Mouse (Mus musculus) limb, embryonic 14.5 days (tissue): ENCODE data around the gene Arhgef10l. TPM values are rescaled to one million over a fixed set of nuclear protein-coding genes. Genes with fewer than 3 reads are reported as not detected.

Source experiments
- ATAC-seq: fragments of 200-750 bp; cut with Nextera tagmentation; 2 replicates; pipeline ENCODE4 v1.8.0; 2017; ENCODE audit warnings: low read depth, moderate number of reproducible peaks, moderate TSS enrichment; ENCODE audit not compliant: low FRiP score
- DNase-seq: peaks from one replicate; pipeline ENCODE4 v3.0.0-alpha.2; 2015; ENCODE audit warnings: low spot score
- H3K27ac ChIP-seq: fragments of 300-500 bp; sonication (generic); replicated peaks from 2 replicates; pipeline ENCODE4 v1.5.1; 2014; ENCODE audit warnings: low read depth, mild to moderate bottlenecking, low read length, moderate library complexity, mixed read lengths
- H3K27me3 ChIP-seq: fragments of 300-500 bp; sonication (generic); 2 replicates; pipeline ENCODE4 v1.6.1; 2014; ENCODE audit warnings: low read length, mixed read lengths; ENCODE audit not compliant: control insufficient read depth, insufficient read depth
- H3K36me3 ChIP-seq: fragments of 300-500 bp; sonication (generic); 2 replicates; pipeline ENCODE4 v1.6.1; 2014; ENCODE audit warnings: mild to moderate bottlenecking, low read length, moderate library complexity, mixed read lengths; ENCODE audit not compliant: control insufficient read depth, insufficient read depth
- H3K4me1 ChIP-seq: fragments of 300-500 bp; sonication (generic); 2 replicates; pipeline ENCODE4 v1.6.1; 2014; ENCODE audit warnings: antibody characterized with exemption, low read length, mixed read lengths; ENCODE audit not compliant: control insufficient read depth, insufficient read depth
- H3K4me2 ChIP-seq: fragments of 300-500 bp; sonication (generic); replicated peaks from 2 replicates; pipeline ENCODE4 v1.6.1; 2014; ENCODE audit warnings: low read depth, mild to moderate bottlenecking, low read length, moderate library complexity; ENCODE audit not compliant: severe bottlenecking
- H3K4me3 ChIP-seq: fragments of 300-500 bp; sonication (generic); replicated peaks from 2 replicates; pipeline ENCODE4 v1.5.1; 2014; ENCODE audit warnings: low read length
- H3K9ac ChIP-seq: fragments of 300-500 bp; sonication (generic); 2 replicates; pipeline ENCODE4 v1.6.1; 2014; ENCODE audit warnings: mild to moderate bottlenecking, low read depth, low read length, moderate library complexity; ENCODE audit not compliant: severe bottlenecking
- H3K9me3 ChIP-seq: fragments of 300-500 bp; sonication (generic); 2 replicates; pipeline ENCODE4 v1.6.1; 2016; ENCODE audit warnings: low read length; ENCODE audit not compliant: control insufficient read depth
- POLR2A ChIP-seq: fragments of 200-500 bp; IDR thresholded peaks from 2 replicates; pipeline ENCODE4 v1.8.0; 2012; ENCODE audit warnings: inconsistent platforms, mild to moderate bottlenecking, moderate library complexity, borderline replicate concordance; ENCODE audit not compliant: insufficient read depth, insufficient read length; ENCODE audit errors: extremely low read depth
- WGBS: fragments of 180-500 bp; shearing (Covaris S2); extraction: QIAGEN DNeasy Blood & Tissue Kit; methylation state at CpG from one replicate; pipeline ENCODE4 v1.1.7; 2014; 5-methylcytosine and 5-hydroxymethylcytosine counted together
- polyA plus RNA-seq, 2 experiments: library from polyadenylated mRNA; depleted of rRNA in 1 of 2; stranded (reverse) in 1 of 2; unstranded in 1 of 2; fragments of >200 nt; fragmentation: Nextera tagmentation in 1 of 2; extraction: Ambion mirVana in 1 of 2; gene quantifications; 2 replicates each; pipeline versions ENCODE4 v1.2.1 to v1.2.3; 2012 to 2014

Gene Arhgef10l
- polyA plus RNA-seq, 2 experiments = 13.7 to 19.5 TPM

DNA sequence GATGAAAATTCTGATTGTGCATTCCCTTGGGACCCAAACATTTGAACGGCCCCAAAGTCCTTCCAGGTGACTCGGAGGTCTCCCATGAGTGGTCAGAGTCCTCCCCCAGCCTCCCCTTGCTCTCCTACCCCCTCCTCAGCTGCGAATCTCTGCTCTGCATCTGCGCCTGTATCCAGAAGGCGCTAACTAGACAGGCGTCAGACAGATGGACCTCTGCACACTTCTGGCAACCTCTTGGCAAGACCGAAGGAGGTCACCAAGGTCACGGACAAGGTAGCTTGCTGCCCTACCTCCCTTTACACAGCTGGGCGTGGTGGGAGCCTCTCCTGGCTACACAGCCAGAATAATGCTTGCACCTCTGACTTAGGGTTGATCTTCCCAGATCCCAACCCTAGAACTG lies 25.1 kb downstream of the Arhgef10l start:
- H3K9ac ChIP-seq = no peak overlapping the region
- DNase-seq = no peak
- no peak overlapping the region for H3K4me2 ChIP-seq
- no peaks in the 10 kb centered on the region for H3K4me1 ChIP-seq
- H3K27me3 ChIP-seq = no peaks in the 10 kb centered on the region
- no peak for ATAC-seq
- H3K9me3 ChIP-seq = no peaks in the 10 kb centered on the region
- 80% methylated on average over 9 of the region's 9 CpGs for WGBS
- no peak overlapping the region for H3K4me3 ChIP-seq
- H3K36me3 ChIP-seq = 0 out of 2 replicates have a peak, but pooled peaks cover 2% of the 10 kb centered on the region
- no peak for TF ChIP-seq POLR2A
- H3K27ac ChIP-seq = no peak overlapping the region

DNA sequence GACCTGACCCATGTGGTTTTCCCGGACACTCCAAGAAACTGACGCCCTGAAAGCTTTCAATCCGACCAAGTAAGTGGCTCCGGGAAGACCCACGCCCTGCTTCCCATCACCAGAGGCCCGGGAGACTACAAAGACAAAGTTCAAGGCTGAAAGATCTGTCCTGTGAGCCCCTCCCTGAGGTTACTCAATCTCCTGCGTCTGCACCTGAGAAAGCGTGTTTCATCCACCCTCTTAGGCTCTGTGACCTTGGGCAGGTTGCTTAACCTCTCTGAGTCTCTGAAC lies 25.6 kb downstream of the Arhgef10l start:
- Histone ChIP-seq H3K9me3 (no peaks in the 10 kb centered on the region), H3K4me2 (no peak overlapping the region), H3K36me3 (no peaks in the 10 kb centered on the region), H3K4me3 (no peak overlapping the region), H3K4me1 (no peaks in the 10 kb centered on the region), H3K27me3 (no peaks in the 10 kb centered on the region), H3K9ac (no peak overlapping the region), H3K27ac (no peak overlapping the region)
- no peak for ATAC-seq
- no peak for TF ChIP-seq POLR2A
- WGBS = 80% methylated on average over 8 of the region's 8 CpGs
- DNase-seq = no peak

GRCm38 (mm10) chr4:140639431-140640241 lies 26.2 kb downstream of the Arhgef10l start:
- no peak overlapping the region for H3K4me2 ChIP-seq
- H3K36me3 ChIP-seq = no peaks in the 10 kb centered on the region
- H3K9me3 ChIP-seq = no peaks in the 10 kb centered on the region
- no peak overlapping the region for H3K27ac ChIP-seq
- DNase-seq = no peak
- no peaks in the 10 kb centered on the region for H3K27me3 ChIP-seq
- H3K9ac ChIP-seq = no peak overlapping the region
- no peak for ATAC-seq
- no peak for TF ChIP-seq POLR2A
- H3K4me3 ChIP-seq = no peak overlapping the region
- H3K4me1 ChIP-seq = no peaks in the 10 kb centered on the region
- 94% methylated on average over 26 of the region's 28 CpGs for WGBS

DNA sequence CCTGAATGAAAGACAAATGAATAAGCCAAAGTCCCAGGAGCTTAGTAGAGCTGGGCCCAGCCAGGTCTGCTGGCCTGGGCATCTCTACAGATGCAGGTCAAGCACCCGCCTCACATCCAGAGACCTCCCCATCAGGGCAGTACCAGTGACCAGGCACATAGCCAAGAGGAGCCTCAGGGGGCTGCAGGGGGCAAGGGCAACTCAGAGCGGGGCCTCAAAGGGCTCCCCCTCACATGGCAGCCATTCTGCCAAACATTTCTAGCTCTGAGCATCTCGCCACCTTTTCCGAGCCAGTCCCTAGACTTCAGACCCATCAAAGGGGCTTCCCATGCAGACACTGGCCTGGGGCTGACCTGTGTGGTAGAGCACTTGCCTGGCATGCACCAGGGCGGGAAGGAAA lies 27.2 kb downstream of the Arhgef10l start:
- 0 out of 2 replicates have a peak, but pooled peaks cover 3% of the 10 kb centered on the region for H3K36me3 ChIP-seq
- no peak overlapping the region for H3K4me3 ChIP-seq
- no peak for TF ChIP-seq POLR2A
- H3K9ac ChIP-seq = no peak overlapping the region
- 88% methylated on average over 5 of the region's 5 CpGs for WGBS
- no peak overlapping the region for H3K27ac ChIP-seq
- H3K4me2 ChIP-seq = no peak overlapping the region
- no peak for DNase-seq
- no peak for ATAC-seq
- H3K27me3 ChIP-seq = no peaks in the 10 kb centered on the region
- no peaks in the 10 kb centered on the region for H3K9me3 ChIP-seq
- no peaks in the 10 kb centered on the region for H3K4me1 ChIP-seq

DNA sequence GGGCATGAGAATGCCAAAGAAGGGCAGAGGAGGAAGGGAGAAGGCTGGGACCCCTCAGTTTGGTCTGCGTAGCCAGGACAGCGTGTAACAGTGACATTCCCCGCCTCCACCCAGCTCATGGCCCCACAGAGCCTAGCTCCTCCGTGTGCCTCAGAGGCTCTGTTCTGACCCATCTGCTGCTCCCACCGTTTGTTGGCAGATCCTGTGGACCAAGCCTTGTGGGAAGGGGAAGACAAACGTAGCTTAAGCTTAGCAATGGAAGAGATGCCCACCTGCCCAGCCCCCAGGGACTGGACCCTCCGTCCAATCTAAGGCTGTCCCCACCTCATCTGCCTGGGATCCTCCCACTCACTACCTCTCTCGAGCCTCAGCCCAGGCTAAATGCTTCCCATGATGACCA lies 28.5 kb downstream of the Arhgef10l start:
- 81% methylated on average over 8 of the region's 8 CpGs for WGBS
- ATAC-seq (0 out of 2 replicates have a peak, but pooled peaks have one; percentile 10), DNase-seq (no peak)
- Histone ChIP-seq H3K27me3 (no peaks in the 10 kb centered on the region), H3K4me2 (no peak overlapping the region), H3K4me3 (no peak overlapping the region), H3K9me3 (no peaks in the 10 kb centered on the region), H3K9ac (no peak overlapping the region), H3K36me3 (peaks cover 10% of the 10 kb centered on the region; the same call in 1 of the 2 replicates), H3K4me1 (no peaks in the 10 kb centered on the region), H3K27ac (no peak overlapping the region)
- no peak for TF ChIP-seq POLR2A
